ENCODE assay signal across 9 mouse cellular contexts in genomic region chr19:41803322-41803721, GRCm38 (mm10). TPM values are rescaled to one million over a fixed set of nuclear protein-coding genes. Genes with fewer than 3 reads are reported as not detected.
DNase-seq lines count a peak whose midpoint lies in the region; ATAC-seq and TF ChIP-seq lines count a peak whose summit lies in the region.
"Had no signal": no experiment of that assay in that cellular context is flagged by ENCODE, and none has a peak within 500 bp of the region (broad histone marks: within the 10 kb centered on the region; RNA-seq: fewer than 3 reads in every experiment).

No protein-coding gene starts in this region.

- H3K9ac ChIP-seq in midbrain, postnatal 0 days (replicated peaks; ENCODE audit: low read length, poor library complexity, severe bottlenecking): no peak overlapping the region
- no peak overlapping the region for H3K9ac ChIP-seq in midbrain, embryonic 11.5 days (ENCODE audit: low read length)
- no peak overlapping the region for H3K9ac ChIP-seq in midbrain, embryonic 16.5 days (ENCODE audit: low read depth, low read length)

- TF ChIP-seq CTCF in midbrain, postnatal 0 days (IDR thresholded peaks at IDR 0.05): peak; percentile 52

- WGBS in midbrain, postnatal 0 days: 47% methylated on average over 7 of the region's 7 CpGs
- WGBS in midbrain, embryonic 11.5 days: 39% methylated on average over 7 of the region's 7 CpGs
- WGBS in midbrain, embryonic 16.5 days: 40% methylated on average over 7 of the region's 7 CpGs

- no peak overlapping the region for H3K4me3 ChIP-seq in midbrain, postnatal 0 days (ENCODE audit: low read depth, low read length)
- H3K4me3 ChIP-seq in midbrain, embryonic 11.5 days (ENCODE audit: low read depth, low read length): no peak overlapping the region
- no peak overlapping the region for H3K4me3 ChIP-seq in midbrain, embryonic 16.5 days (ENCODE audit: low read depth, low read length)

- no peaks in the 10 kb centered on the region for H3K9me3 ChIP-seq in midbrain, postnatal 0 days (ENCODE audit: low read length)
- no peaks in the 10 kb centered on the region for H3K9me3 ChIP-seq in midbrain, embryonic 11.5 days (ENCODE audit: control insufficient read depth, low read length)
- no peaks in the 10 kb centered on the region for H3K9me3 ChIP-seq in midbrain, embryonic 16.5 days (replicated peaks; ENCODE audit: control insufficient read depth, low read length, poor library complexity, severe bottlenecking)

- no peaks in the 10 kb centered on the region for H3K27me3 ChIP-seq in midbrain, postnatal 0 days (ENCODE audit: insufficient read depth, low read length)
- no peaks in the 10 kb centered on the region for H3K27me3 ChIP-seq in midbrain, embryonic 11.5 days (ENCODE audit: control insufficient read depth, insufficient read depth, low read length)
- H3K27me3 ChIP-seq in midbrain, embryonic 16.5 days (ENCODE audit: control insufficient read depth, insufficient read depth, low read depth, low read length): no peaks in the 10 kb centered on the region

- peak; percentile 25 to 28 for DNase-seq in cerebellum, postnatal 10 days
- no peak for DNase-seq in cerebellum, postnatal 14 days
- DNase-seq in midbrain, postnatal 0 days (ENCODE audit: low spot score): no peak
- no peak for DNase-seq in midbrain, embryonic 11.5 days (ENCODE audit: low spot score, missing footprints)
- DNase-seq in lung, postnatal 4 days: peak; percentile 39 to 44
- DNase-seq in thymus, postnatal 25 days: peak; percentile 80
- no peak for DNase-seq in kidney, adult 9 months

- no peaks in the 10 kb centered on the region for H3K4me1 ChIP-seq in midbrain, postnatal 0 days (ENCODE audit: insufficient read depth, low read length)
- peaks cover 11% of the 10 kb centered on the region; the same call in 1 of the 2 replicates for H3K4me1 ChIP-seq in midbrain, embryonic 11.5 days (ENCODE audit: control insufficient read depth, insufficient read depth, low read length)
- peaks cover 12% of the 10 kb centered on the region for H3K4me1 ChIP-seq in midbrain, embryonic 16.5 days (ENCODE audit: control insufficient read depth, insufficient read depth, low read length)

- no peak overlapping the region for H3K4me2 ChIP-seq in midbrain, postnatal 0 days (ENCODE audit: low read depth, low read length, poor library complexity, severe bottlenecking)
- no peak overlapping the region for H3K4me2 ChIP-seq in midbrain, embryonic 11.5 days
- H3K4me2 ChIP-seq in midbrain, embryonic 16.5 days (ENCODE audit: low read length): no peak overlapping the region

- no peaks in the 10 kb centered on the region for H3K36me3 ChIP-seq in midbrain, postnatal 0 days (ENCODE audit: insufficient read depth, low read length)
- no peaks in the 10 kb centered on the region for H3K36me3 ChIP-seq in midbrain, embryonic 11.5 days (ENCODE audit: control insufficient read depth, insufficient read depth, low read length)
- H3K36me3 ChIP-seq in midbrain, embryonic 16.5 days (ENCODE audit: control insufficient read depth, insufficient read depth, low read length): no peaks in the 10 kb centered on the region

- ATAC-seq in midbrain, postnatal 0 days (ENCODE audit: low FRiP score): no peak
- ATAC-seq in midbrain, embryonic 11.5 days (ENCODE audit: low FRiP score): no peak
- ATAC-seq in midbrain, embryonic 16.5 days: no peak

- no peak overlapping the region for H3K27ac ChIP-seq in midbrain, postnatal 0 days (ENCODE audit: low read depth, low read length)
- no peak overlapping the region for H3K27ac ChIP-seq in midbrain, embryonic 11.5 days (ENCODE audit: low read depth, low read length)
- H3K27ac ChIP-seq in midbrain, embryonic 16.5 days (ENCODE audit: low read length): no peak overlapping the region

RNA-seq across cellular contexts. Expression of gene Arhgap19, which starts 1.5 kb away (rescaled TPM):
- total RNA-seq in midbrain, postnatal 0 days (2014; rRNA removed): 4.5 and 5.7 TPM in 2 replicates
- 2.5 and 2.9 TPM in 2 replicates for polyA plus RNA-seq in midbrain, postnatal 0 days (2015; fragmentation: Nextera tagmentation; extraction: Ambion mirVana)
- 36.6 and 38.8 TPM in 2 replicates for polyA plus RNA-seq in midbrain, embryonic 11.5 days (2014; fragmentation: Nextera tagmentation; extraction: Ambion mirVana)
- polyA plus RNA-seq in midbrain, embryonic 16.5 days (2015; fragmentation: Nextera tagmentation; extraction: Ambion mirVana): 4.3 TPM in 2 replicates

RNA-seq across cellular contexts. Expression of gene Frat1, which starts 26.4 kb away (rescaled TPM):
- 33.0 and 35.4 TPM in 2 replicates for total RNA-seq in midbrain, postnatal 0 days (2014; rRNA removed)
- 34.2 and 34.3 TPM in 2 replicates for polyA plus RNA-seq in midbrain, postnatal 0 days (2015; fragmentation: Nextera tagmentation; extraction: Ambion mirVana)
- 9.7 and 10.1 TPM in 2 replicates for polyA plus RNA-seq in midbrain, embryonic 11.5 days (2014; fragmentation: Nextera tagmentation; extraction: Ambion mirVana)
- 27.3 and 28.2 TPM in 2 replicates for polyA plus RNA-seq in midbrain, embryonic 16.5 days (2015; fragmentation: Nextera tagmentation; extraction: Ambion mirVana)

RNA-seq across cellular contexts. Expression of gene Frat2, which starts 44.6 kb away (rescaled TPM):
- 6.9 and 10.4 TPM in 2 replicates for total RNA-seq in midbrain, postnatal 0 days (2014; rRNA removed)
- 6.7 and 8.0 TPM in 2 replicates for polyA plus RNA-seq in midbrain, postnatal 0 days (2015; fragmentation: Nextera tagmentation; extraction: Ambion mirVana)
- polyA plus RNA-seq in midbrain, embryonic 11.5 days (2014; fragmentation: Nextera tagmentation; extraction: Ambion mirVana): 6.6 and 7.2 TPM in 2 replicates
- 5.0 and 5.6 TPM in 2 replicates for polyA plus RNA-seq in midbrain, embryonic 16.5 days (2015; fragmentation: Nextera tagmentation; extraction: Ambion mirVana)

RNA-seq across cellular contexts. Expression of gene Slit1, which starts 59.9 kb away (rescaled TPM):
- total RNA-seq in midbrain, postnatal 0 days (2014; rRNA removed): 72.3 and 74.2 TPM in 2 replicates
- polyA plus RNA-seq in midbrain, postnatal 0 days (2015; fragmentation: Nextera tagmentation; extraction: Ambion mirVana): 15.4 and 17.0 TPM in 2 replicates
- polyA plus RNA-seq in midbrain, embryonic 11.5 days (2014; fragmentation: Nextera tagmentation; extraction: Ambion mirVana): 8.8 and 10.2 TPM in 2 replicates
- polyA plus RNA-seq in midbrain, embryonic 16.5 days (2015; fragmentation: Nextera tagmentation; extraction: Ambion mirVana): 18.2 and 21.4 TPM in 2 replicates
- polyA plus RNA-seq: heart, embryonic 14.5 days had no signal

Comparison
In these comparisons a context has a peak if more than half of its experiments do, and no peak if none do; other contexts are left out.
1. DNase-seq: peak in cerebellum, postnatal 10 days (2 of 2), lung, postnatal 4 days (2 of 2) and thymus, postnatal 25 days (single experiment); none in cerebellum, postnatal 14 days (0 of 2), midbrain, postnatal 0 days (single experiment), midbrain, embryonic 11.5 days (single experiment) and kidney, adult 9 months (single experiment).